Mouse (Mus musculus): Measurements from ENCODE around the gene Procr.

Procr gene

DNA sequence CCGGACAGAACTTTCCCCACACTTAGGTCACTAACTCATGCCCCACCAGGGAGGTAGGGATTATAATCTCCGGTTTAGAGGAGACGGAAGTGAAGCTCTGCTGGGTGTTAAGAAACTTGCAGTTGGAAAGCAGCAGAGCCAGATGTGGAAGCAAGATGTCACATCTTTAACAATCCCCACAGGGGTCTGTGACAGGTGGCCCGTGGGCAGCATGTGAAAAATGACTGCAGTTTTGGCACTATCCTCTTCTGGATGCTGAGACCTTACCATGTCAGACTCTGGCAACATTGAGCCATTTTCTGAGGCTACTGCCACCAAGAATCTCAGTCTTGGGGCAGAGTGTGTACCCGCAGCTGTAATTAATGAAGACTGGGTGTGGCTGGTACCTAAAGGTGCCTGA, 53.1 kb downstream of the Procr start:
- no peak for DNase-seq (ENCODE audit: low spot score in 2 of 2)

All from right cerebral cortex, postnatal 10 days (tissue).